Mouse (Mus musculus): ENCODE results near the gene Plin1. TPM values are rescaled to one million over a fixed set of nuclear protein-coding genes. Genes with fewer than 3 reads are reported as not detected.
A peak's percentile ranks its signal among the peaks of the same experiment; 100 is the strongest.

Gene Plin1
- polyA plus RNA-seq (2012; fragmentation: generic; extraction: Trizol): not detected
- long read RNA-seq, experiment 1: 0 reads
- long read RNA-seq, experiment 2: 0 reads

DNA sequence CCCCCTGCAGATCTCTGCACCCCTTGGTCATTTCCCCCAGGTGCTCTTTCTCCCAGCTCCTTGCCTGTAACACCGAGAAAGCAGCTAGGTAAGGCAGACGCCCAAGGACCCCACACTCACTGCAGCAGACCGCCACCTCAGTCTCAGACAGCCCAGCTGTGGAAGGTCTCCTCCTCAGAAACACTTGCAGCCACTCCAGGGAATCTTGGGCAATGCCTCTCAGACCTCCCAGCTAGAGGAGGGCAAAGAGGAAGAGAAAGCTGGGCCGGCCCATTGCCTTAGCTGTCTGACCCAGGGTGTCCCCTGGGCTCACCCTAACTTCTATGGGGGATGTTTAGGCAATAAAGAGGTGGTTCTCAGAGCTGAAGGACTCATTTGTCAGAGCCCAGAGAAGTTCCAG lies at the start of gene Plin1:
Gene Plin1, minus strand, starts transcription at position 282 of the 400 bp plus-strand sequence.
- TF ChIP-seq MYOD1 (IDR thresholded peaks at IDR 0.05; ENCODE audit: control insufficient read depth, insufficient read length, low read depth): no peak
- Histone ChIP-seq H3K27me3 (ENCODE audit: control insufficient read depth, insufficient read depth, insufficient read length) (peaks cover 9% of the 10 kb centered on the region), H3K4me3 (ENCODE audit: insufficient read depth, poor library complexity, severe bottlenecking) (no peak within 1 kb of the TSS), H3ac (ENCODE audit: control insufficient read depth, insufficient read length, low read depth) (no peak within 1 kb of the TSS), H3K36me3 (ENCODE audit: control insufficient read depth, insufficient read depth) (no peaks in the 10 kb centered on the region), H3K79me3 (ENCODE audit: low read depth) (no peaks in the 10 kb centered on the region), H3K79me2 (ENCODE audit: control insufficient read depth, insufficient read depth) (no peaks in the 10 kb centered on the region)

DNA sequence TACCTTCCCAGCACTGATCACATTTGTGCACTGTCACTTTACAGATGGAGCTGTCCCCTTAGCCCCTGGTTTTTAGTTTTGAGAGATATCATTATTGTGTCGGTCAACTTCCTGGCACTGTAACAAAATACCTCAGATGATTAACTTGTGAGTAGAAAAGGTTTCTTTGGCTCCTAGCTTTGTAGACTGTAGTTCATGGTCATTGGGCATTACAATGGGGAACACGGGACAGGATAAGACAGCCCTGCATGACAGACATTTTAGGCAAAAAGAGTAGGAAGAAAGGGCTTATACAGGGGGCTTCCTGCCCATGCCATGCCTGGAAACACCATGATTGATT lies 49.8 kb upstream of the Plin1 start:
- Histone ChIP-seq H3K36me3 (ENCODE audit: control insufficient read depth, insufficient read depth) (no peaks in the 10 kb centered on the region), H3K4me3 (ENCODE audit: insufficient read depth, poor library complexity, severe bottlenecking) (no peak overlapping the region), H3K27me3 (ENCODE audit: control insufficient read depth, insufficient read depth, insufficient read length) (no peaks in the 10 kb centered on the region), H3K79me3 (ENCODE audit: low read depth) (no peaks in the 10 kb centered on the region), H3ac (ENCODE audit: control insufficient read depth, insufficient read length, low read depth) (no peak overlapping the region), H3K79me2 (ENCODE audit: control insufficient read depth, insufficient read depth) (no peaks in the 10 kb centered on the region)
- no peak for TF ChIP-seq CEBPB (IDR thresholded peaks at IDR 0.05; ENCODE audit: low read depth)
- TF ChIP-seq MAX (IDR thresholded peaks at IDR 0.05): no peak
- no peak for TF ChIP-seq USF1 (IDR thresholded peaks at IDR 0.05; ENCODE audit: low read depth)
- TF ChIP-seq MYOD1 (IDR thresholded peaks at IDR 0.05; ENCODE audit: control insufficient read depth, insufficient read length, low read depth): no peak
- no peak for TF ChIP-seq MYOG (IDR thresholded peaks at IDR 0.05; ENCODE audit: control insufficient read depth, extremely low read depth, insufficient read length)
- TF ChIP-seq FOSL1 (IDR thresholded peaks at IDR 0.05; ENCODE audit: insufficient read depth, low read length, poor library complexity, severe bottlenecking): no peak
- no peak for TF ChIP-seq CTCF (IDR thresholded peaks at IDR 0.05; ENCODE audit: control insufficient read depth, insufficient read depth, insufficient read length)

DNA sequence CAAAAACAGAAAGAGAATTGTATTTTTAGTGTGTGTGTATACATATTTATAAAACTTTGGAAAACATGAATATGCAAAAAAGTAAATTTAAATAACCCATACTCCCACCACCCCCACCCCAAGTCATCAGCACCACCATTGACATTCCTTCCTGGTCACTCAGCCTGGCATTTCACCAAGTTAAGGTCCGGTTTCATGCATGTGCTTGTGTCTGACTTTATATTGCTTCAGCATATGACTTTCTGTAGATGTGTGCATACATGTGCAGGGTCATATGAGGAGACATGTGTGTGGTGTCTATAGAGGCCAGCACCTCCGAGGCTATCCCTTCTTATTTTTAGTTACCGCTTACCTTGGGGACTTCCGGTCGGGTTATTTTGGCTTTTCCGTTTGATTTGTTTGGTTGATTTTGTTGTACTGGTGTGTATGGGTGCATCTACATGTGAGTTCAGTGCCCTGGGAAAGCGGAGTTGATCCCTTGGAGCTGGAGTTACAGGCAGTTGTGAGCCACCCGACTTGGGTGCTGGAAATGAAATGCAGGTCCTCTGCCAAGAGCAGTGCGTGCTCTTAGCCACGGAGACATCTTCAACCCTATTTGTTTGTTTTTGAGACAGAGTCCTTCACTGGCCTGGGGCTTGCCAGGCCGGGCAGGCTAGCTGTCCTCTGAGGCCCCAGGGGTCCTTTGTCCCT lies 49.3 kb upstream of the Plin1 start:
- Histone ChIP-seq H3K79me2 (ENCODE audit: control insufficient read depth, insufficient read depth) (no peaks in the 10 kb centered on the region), H3K79me3 (ENCODE audit: low read depth) (no peaks in the 10 kb centered on the region), H3K27me3 (ENCODE audit: control insufficient read depth, insufficient read depth, insufficient read length) (no peaks in the 10 kb centered on the region), H3ac (ENCODE audit: control insufficient read depth, insufficient read length, low read depth) (no peak overlapping the region), H3K4me3 (ENCODE audit: insufficient read depth, poor library complexity, severe bottlenecking) (no peak overlapping the region), H3K36me3 (ENCODE audit: control insufficient read depth, insufficient read depth) (no peaks in the 10 kb centered on the region)
- no peak for TF ChIP-seq MYOG (IDR thresholded peaks at IDR 0.05; ENCODE audit: control insufficient read depth, extremely low read depth, insufficient read length)
- TF ChIP-seq CTCF (IDR thresholded peaks at IDR 0.05; ENCODE audit: control insufficient read depth, insufficient read depth, insufficient read length): no peak
- TF ChIP-seq MYOD1 (IDR thresholded peaks at IDR 0.05; ENCODE audit: control insufficient read depth, insufficient read length, low read depth): no peak
- no peak for TF ChIP-seq MAX (IDR thresholded peaks at IDR 0.05)
- TF ChIP-seq USF1 (IDR thresholded peaks at IDR 0.05; ENCODE audit: low read depth): no peak
- no peak for TF ChIP-seq CEBPB (IDR thresholded peaks at IDR 0.05; ENCODE audit: low read depth)
- no peak for TF ChIP-seq FOSL1 (IDR thresholded peaks at IDR 0.05; ENCODE audit: insufficient read depth, low read length, poor library complexity, severe bottlenecking)

DNA sequence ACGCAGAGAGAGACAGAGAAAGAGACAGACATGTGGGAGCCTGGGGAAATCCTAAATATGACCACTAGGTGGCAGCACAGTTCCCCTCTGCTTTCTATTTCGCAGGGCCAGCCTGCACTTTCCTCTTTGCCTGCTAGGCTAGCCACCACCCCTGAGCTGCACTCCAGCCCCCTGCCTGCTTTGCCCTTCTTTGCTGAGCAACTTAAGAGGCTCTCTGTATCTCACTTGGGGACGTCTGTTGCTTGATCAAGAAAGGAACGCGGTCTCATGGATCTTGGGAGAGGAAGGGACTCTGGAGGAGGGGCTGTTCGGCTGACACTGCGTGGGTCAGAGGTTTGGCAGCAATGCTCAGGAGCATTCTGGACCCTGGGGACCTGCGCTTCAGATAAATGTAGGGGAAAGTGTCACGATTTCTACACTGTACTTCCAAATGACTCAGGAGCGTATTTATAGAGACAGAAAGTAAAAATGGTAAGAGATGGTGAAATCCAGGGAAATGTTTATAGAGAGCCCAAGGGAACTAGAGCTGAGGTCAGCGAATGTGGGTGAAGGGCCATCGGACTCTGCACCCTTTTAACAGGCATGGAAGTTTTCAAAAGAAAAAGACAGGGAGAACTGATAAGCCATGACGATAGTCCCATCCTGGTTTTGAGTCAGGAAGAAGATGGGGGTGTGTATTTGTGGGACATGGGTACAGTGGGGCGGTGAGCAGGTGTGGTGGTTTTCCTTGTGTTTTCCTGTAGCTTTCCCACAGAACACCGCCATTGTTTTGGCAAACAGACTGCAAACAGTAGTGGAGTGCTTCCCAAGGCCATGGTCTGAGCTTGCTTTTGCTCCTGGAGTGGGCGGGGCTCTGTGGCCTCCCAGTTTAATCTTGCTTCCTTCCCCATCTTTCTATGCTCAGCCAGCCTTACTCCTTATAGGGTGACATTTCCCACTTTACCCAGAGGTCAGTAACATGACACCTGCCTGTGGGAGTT lies 48.2 kb upstream of the Plin1 start:
- TF ChIP-seq CEBPB (IDR thresholded peaks at IDR 0.05; ENCODE audit: low read depth) (peak; percentile 50), CTCF (IDR thresholded peaks at IDR 0.05; ENCODE audit: control insufficient read depth, insufficient read depth, insufficient read length) (peak; percentile 78), FOSL1 (IDR thresholded peaks at IDR 0.05; ENCODE audit: insufficient read depth, low read length, poor library complexity, severe bottlenecking) (no peak)
- Histone ChIP-seq H3K27me3 (ENCODE audit: control insufficient read depth, insufficient read depth, insufficient read length) (peaks cover 6% of the 10 kb centered on the region), H3K79me2 (ENCODE audit: control insufficient read depth, insufficient read depth) (no peaks in the 10 kb centered on the region), H3K4me3 (ENCODE audit: insufficient read depth, poor library complexity, severe bottlenecking) (peak overlapping the region; percentile 14), H3ac (ENCODE audit: control insufficient read depth, insufficient read length, low read depth) (peak overlapping the region; percentile 42), H3K79me3 (ENCODE audit: low read depth) (no peaks in the 10 kb centered on the region), H3K36me3 (ENCODE audit: control insufficient read depth, insufficient read depth) (no peaks in the 10 kb centered on the region)

DNA sequence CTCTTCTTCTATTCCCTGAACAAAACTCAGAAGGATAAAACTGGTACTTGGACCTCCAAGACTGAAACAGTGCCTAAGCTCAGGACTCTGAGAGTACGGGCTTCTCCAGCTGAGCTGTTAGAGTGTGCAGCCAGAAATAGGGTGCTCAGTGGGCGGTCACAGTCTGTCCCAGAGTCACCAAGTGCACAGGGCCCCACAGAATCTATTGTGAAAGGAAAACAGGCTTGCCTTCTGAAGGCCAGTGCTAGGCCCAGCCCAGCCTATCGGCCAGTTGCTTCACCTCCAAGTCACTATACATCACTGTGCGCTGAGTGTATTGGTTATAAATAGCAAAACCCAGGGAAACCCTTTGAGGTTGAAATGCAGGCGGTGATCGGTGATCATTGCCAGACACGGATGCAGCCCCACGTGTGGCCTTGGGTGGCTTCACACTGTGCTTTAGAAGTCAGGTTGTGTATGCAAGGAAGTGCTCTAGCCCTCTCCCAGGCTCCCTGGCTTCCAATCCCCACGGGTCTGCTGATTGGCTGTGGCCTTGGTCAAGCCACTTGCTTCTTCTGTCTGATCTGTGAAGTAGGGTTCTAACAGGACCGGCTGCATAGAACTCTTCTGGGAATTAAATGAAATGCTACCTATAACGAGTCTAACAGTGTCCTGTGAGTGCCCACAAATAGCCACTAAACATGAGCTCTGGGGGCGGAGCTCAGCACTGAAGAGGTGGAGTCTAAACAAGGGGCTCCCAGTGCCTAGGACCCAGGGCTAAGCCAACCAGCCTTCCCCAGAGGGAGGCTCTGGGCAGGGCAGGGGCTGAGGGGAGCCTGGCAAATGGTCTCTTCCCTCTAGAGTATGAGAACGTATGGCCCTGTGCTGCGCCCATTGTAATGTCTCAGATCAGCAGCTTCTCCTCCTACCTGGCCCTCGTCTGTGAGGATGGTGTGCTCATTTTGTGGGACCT lies 39.1 kb upstream of the Plin1 start:
- Histone ChIP-seq H3K79me3 (ENCODE audit: low read depth) (no peaks in the 10 kb centered on the region), H3K27me3 (ENCODE audit: control insufficient read depth, insufficient read depth, insufficient read length) (peaks cover 32% of the 10 kb centered on the region), H3K36me3 (ENCODE audit: control insufficient read depth, insufficient read depth) (no peaks in the 10 kb centered on the region), H3K79me2 (ENCODE audit: control insufficient read depth, insufficient read depth) (no peaks in the 10 kb centered on the region), H3ac (ENCODE audit: control insufficient read depth, insufficient read length, low read depth) (no peak overlapping the region), H3K4me3 (ENCODE audit: insufficient read depth, poor library complexity, severe bottlenecking) (no peak overlapping the region)
- TF ChIP-seq USF1 (IDR thresholded peaks at IDR 0.05; ENCODE audit: low read depth) (no peak), CEBPB (IDR thresholded peaks at IDR 0.05; ENCODE audit: low read depth) (no peak), CTCF (IDR thresholded peaks at IDR 0.05; ENCODE audit: control insufficient read depth, insufficient read depth, insufficient read length) (no peak), MYOG (IDR thresholded peaks at IDR 0.05; ENCODE audit: control insufficient read depth, extremely low read depth, insufficient read length) (no peak), MAX (IDR thresholded peaks at IDR 0.05) (no peak), MYOD1 (IDR thresholded peaks at IDR 0.05; ENCODE audit: control insufficient read depth, insufficient read length, low read depth) (no peak), FOSL1 (IDR thresholded peaks at IDR 0.05; ENCODE audit: insufficient read depth, low read length, poor library complexity, severe bottlenecking) (no peak)
